9 mouse cellular contexts compared by ENCODE assay signal in genomic region chr13:44100125-44101067, GRCm38 (mm10).
DNase-seq lines count a peak whose midpoint lies in the region; ATAC-seq lines count a peak whose summit lies in the region.
"Had no signal": no experiment of that assay in that cellular context is flagged by ENCODE, and none has a peak within 500 bp of the region (broad histone marks: within the 10 kb centered on the region; RNA-seq: fewer than 3 reads in every experiment).

No protein-coding gene starts in this region.

- H3K9me3 ChIP-seq in heart, embryonic 13.5 days, result no peaks in the 10 kb centered on the region
- no peaks in the 10 kb centered on the region for H3K9me3 ChIP-seq in neural tube, embryonic 13.5 days

- H3K4me3 ChIP-seq in heart, embryonic 13.5 days, result peak overlapping the region; percentile 15
- peak overlapping the region; percentile 10; the same call in 1 of the 2 replicates for H3K4me3 ChIP-seq in neural tube, embryonic 13.5 days

- H3K4me2 ChIP-seq in heart, embryonic 13.5 days, result peak overlapping the region; percentile 59
- H3K4me2 ChIP-seq in neural tube, embryonic 13.5 days, result peak overlapping the region; percentile 46

- peaks cover 3% of the 10 kb centered on the region; the same call in 1 of the 2 replicates for H3K27me3 ChIP-seq in heart, embryonic 13.5 days (replicated peaks)
- peaks cover 13% of the 10 kb centered on the region for H3K27me3 ChIP-seq in neural tube, embryonic 13.5 days
- H3K27me3 ChIP-seq: Patski had no signal

- 25% methylated on average over 21 of the region's 21 CpGs for WGBS in heart, embryonic 13.5 days
- 6% methylated on average over 21 of the region's 21 CpGs for WGBS in neural tube, embryonic 13.5 days

- no peak for ATAC-seq in heart, embryonic 13.5 days (ENCODE audit: extremely low read depth, insufficient number of reproducible peaks, low FRiP score, low TSS enrichment)
- ATAC-seq in neural tube, embryonic 13.5 days (ENCODE audit: low read depth), result peak; percentile 70
- ATAC-seq: Patski had no signal

- peak overlapping the region; percentile 55 for H3K9ac ChIP-seq in heart, embryonic 13.5 days
- H3K9ac ChIP-seq in neural tube, embryonic 13.5 days, result no peak overlapping the region

- peaks cover 18% of the 10 kb centered on the region for H3K4me1 ChIP-seq in heart, embryonic 13.5 days
- H3K4me1 ChIP-seq in neural tube, embryonic 13.5 days (replicated peaks), result peaks cover 26% of the 10 kb centered on the region

- no peaks in the 10 kb centered on the region for H3K36me3 ChIP-seq in heart, embryonic 13.5 days
- H3K36me3 ChIP-seq in neural tube, embryonic 13.5 days, result no peaks in the 10 kb centered on the region

- DNase-seq in ES-CJ7 (ENCODE audit: low read depth, low spot score), result peak; percentile 59
- DNase-seq in embryo, embryonic 11 days, result peak; percentile 91
- DNase-seq in layer of hippocampus, postnatal 36 days, result peak; percentile 26 to 31
- DNase-seq in B cell, adult 2 months, result no peak
- DNase-seq in lung, postnatal 10 days, result no peak
- DNase-seq in adrenal gland, postnatal 36 days, result no peak

- no peak overlapping the region for H3K27ac ChIP-seq in heart, embryonic 13.5 days (replicated peaks)
- H3K27ac ChIP-seq in neural tube, embryonic 13.5 days (replicated peaks), result peak overlapping the region; percentile 11; the same call in 1 of the 2 replicates

Comparison
In these comparisons a context has a peak if more than half of its experiments do, and no peak if none do; other contexts are left out.
1. DNase-seq: peak in ES-CJ7 (single experiment), embryo, embryonic 11 days (single experiment) and layer of hippocampus, postnatal 36 days (2 of 2); none in B cell, adult 2 months (0 of 2), lung, postnatal 10 days (single experiment) and adrenal gland, postnatal 36 days (0 of 2).